ENCODE assay signal across 8 mouse cellular contexts in genomic region chr7:29232247-29233013, GRCm38 (mm10). TPM values are rescaled to one million over a fixed set of nuclear protein-coding genes. Genes with fewer than 3 reads are reported as not detected.
DNase-seq lines count a peak whose midpoint lies in the region; ATAC-seq and TF ChIP-seq lines count a peak whose summit lies in the region.

Gene Kcnk6, minus strand, starts transcription at chr7:29232515.

- no peaks in the 10 kb centered on the region for H3K36me3 ChIP-seq in E14TG2a.4 (ENCODE audit: insufficient read depth, low read length)
- no peaks in the 10 kb centered on the region for H3K36me3 ChIP-seq in forebrain, embryonic 13.5 days (ENCODE audit: poor library complexity, severe bottlenecking)
- no peaks in the 10 kb centered on the region for H3K36me3 ChIP-seq in limb, embryonic 13.5 days
- no peaks in the 10 kb centered on the region for H3K36me3 ChIP-seq in midbrain, embryonic 12.5 days

- no peaks in the 10 kb centered on the region for H3K9me3 ChIP-seq in E14TG2a.4 (ENCODE audit: low read length)
- no peaks in the 10 kb centered on the region for H3K9me3 ChIP-seq in forebrain, embryonic 13.5 days (replicated peaks)
- no peaks in the 10 kb centered on the region for H3K9me3 ChIP-seq in limb, embryonic 13.5 days
- no peaks in the 10 kb centered on the region for H3K9me3 ChIP-seq in midbrain, embryonic 12.5 days

- H3K27ac ChIP-seq in forebrain, embryonic 13.5 days: no peak within 1 kb of the TSS
- H3K27ac ChIP-seq in limb, embryonic 13.5 days: no peak within 1 kb of the TSS
- no peak within 1 kb of the TSS for H3K27ac ChIP-seq in midbrain, embryonic 12.5 days (replicated peaks)

- DNase-seq in adrenal gland, adult (ENCODE audit: inconsistent age in 2 of 2, low spot score in 1 of 2): peak; percentile 45 to 67
- DNase-seq in adrenal gland, adult 8-10 months: no peak
- DNase-seq in heart, postnatal 36 days: peak; percentile 70 to 77

- peak within 1 kb of the TSS; percentile 85 for H3K4me3 ChIP-seq in E14TG2a.4 (replicated peaks; ENCODE audit: low read length)
- peak within 1 kb of the TSS; percentile 47 for H3K4me3 ChIP-seq in forebrain, embryonic 13.5 days
- peak within 1 kb of the TSS; percentile 66 for H3K4me3 ChIP-seq in limb, embryonic 13.5 days
- H3K4me3 ChIP-seq in midbrain, embryonic 12.5 days: peak within 1 kb of the TSS; percentile 41

- peaks cover 54% of the 10 kb centered on the region for H3K27me3 ChIP-seq in E14TG2a.4 (ENCODE audit: insufficient read depth, low read length)
- H3K27me3 ChIP-seq in forebrain, embryonic 13.5 days: peaks cover 55% of the 10 kb centered on the region
- H3K27me3 ChIP-seq in limb, embryonic 13.5 days: peaks cover 50% of the 10 kb centered on the region
- peaks cover 58% of the 10 kb centered on the region for H3K27me3 ChIP-seq in midbrain, embryonic 12.5 days

- H3K9ac ChIP-seq in forebrain, embryonic 13.5 days: peak within 1 kb of the TSS; percentile 53
- peak within 1 kb of the TSS; percentile 79 for H3K9ac ChIP-seq in limb, embryonic 13.5 days
- H3K9ac ChIP-seq in midbrain, embryonic 12.5 days (replicated peaks): peak within 1 kb of the TSS; percentile 52; the same call in 1 of the 2 replicates

- H3K4me1 ChIP-seq in E14TG2a.4 (replicated peaks; ENCODE audit: low read depth, low read length): peaks cover 27% of the 10 kb centered on the region
- H3K4me1 ChIP-seq in forebrain, embryonic 13.5 days: peaks cover 8% of the 10 kb centered on the region
- H3K4me1 ChIP-seq in limb, embryonic 13.5 days: peaks cover 6% of the 10 kb centered on the region; the same call in 1 of the 2 replicates
- peaks cover 7% of the 10 kb centered on the region for H3K4me1 ChIP-seq in midbrain, embryonic 12.5 days

- H3K4me2 ChIP-seq in forebrain, embryonic 13.5 days: peak within 1 kb of the TSS; percentile 87
- peak within 1 kb of the TSS; percentile 95 for H3K4me2 ChIP-seq in limb, embryonic 13.5 days (replicated peaks)
- H3K4me2 ChIP-seq in midbrain, embryonic 12.5 days (replicated peaks): peak within 1 kb of the TSS; percentile 65

- TF ChIP-seq CTCF in E14TG2a.4 (conservative IDR thresholded peaks at IDR 0.05; ENCODE audit: low read length): no peak

- peak; percentile 33; the same call in 1 of the 2 replicates for ATAC-seq in forebrain, embryonic 13.5 days
- no peak; the same call in 1 of the 2 replicates for ATAC-seq in limb, embryonic 13.5 days (ENCODE audit: low FRiP score, low read depth)
- ATAC-seq in midbrain, embryonic 12.5 days (ENCODE audit: low FRiP score, low read depth): no peak
- ATAC-seq in cerebellum, adult (ENCODE audit: insufficient number of reproducible peaks, low FRiP score, low TSS enrichment): no peak

- WGBS in forebrain, embryonic 13.5 days: 2% methylated on average over 56 of the region's 62 CpGs
- 2% methylated on average over 62 of the region's 62 CpGs for WGBS in limb, embryonic 13.5 days
- 2% methylated on average over 62 of the region's 62 CpGs for WGBS in midbrain, embryonic 12.5 days

- intact Hi-C loops in heart, postnatal 36 days (cut with DNase I): loop anchor here (5.0 to 10.0 kb wide), 4 partner anchors 50 to 468 kb away; partner anchors contain the start of genes Eif3k, Map4k1, Nfkbib and Psmd8

RNA-seq across cellular contexts. Expression of gene Kcnk6, which starts in this region (rescaled TPM):
- 1 to 10 TPM; 1.2 to 2.6 (median 1.8) TPM for total RNA-seq in adrenal gland, adult 8-10 months (2022)
- 0.27 and 0.44 TPM in 2 replicates for polyA plus RNA-seq in forebrain, embryonic 13.5 days (2015; fragmentation: Nextera tagmentation; extraction: Ambion mirVana)
- 1 to 10 TPM; 2.8 to 3.2 TPM for total RNA-seq in heart, postnatal 36 days (2021)
- 1.9 and 2.3 TPM in 2 replicates for polyA plus RNA-seq in limb, embryonic 13.5 days (2015; fragmentation: Nextera tagmentation; extraction: Ambion mirVana)
- 0.54 and 0.65 TPM in 2 replicates for polyA plus RNA-seq in midbrain, embryonic 12.5 days (2016; fragmentation: Nextera tagmentation; extraction: Ambion mirVana)

Comparison
In these comparisons a context has a peak if more than half of its experiments do, and no peak if none do; other contexts are left out.
1. Peak in ATAC-seq, H3K4me3 ChIP-seq, H3K9ac ChIP-seq and H3K4me2 ChIP-seq in forebrain, embryonic 13.5 days; RNA of the gene not detected or under 1 TPM.